Mouse (Mus musculus) megakaryocyte, embryonic 14.5 days (primary cell): Measurements from ENCODE around the gene Hcrt.

Source experiments
- FLI1 ChIP-seq: IDR thresholded peaks from 2 replicates; pipeline ENCODE4 v1.6.1; 2012; ENCODE audit warnings: low read length, inconsistent platforms, mixed read lengths
- GATA1 ChIP-seq: IDR thresholded peaks from 3 replicates; pipeline ENCODE4 v1.6.1; 2012; ENCODE audit warnings: mixed read lengths, low read length, inconsistent platforms, borderline replicate concordance

GRCm38 (mm10) chr11:100811132-100811531 lies 48.4 kb upstream of the Hcrt start:
- no peak for TF ChIP-seq FLI1
- no peak for TF ChIP-seq GATA1
